Mouse (Mus musculus) midbrain, embryonic 10.5 days (tissue): ENCODE measurements at regions not wholly inside any gene's neighbourhood (a gene's known extent, or its start where the extent isn't known, plus 50 kb on each side); places are given as distances from the start of the nearest gene placed in this dataset.

ENCODE experiments used
- DNase-seq: peaks from one replicate; pipeline ENCODE4 v3.0.0-alpha.2; 2017; ENCODE audit warnings: low spot score
- H3K27ac ChIP-seq: fragments of 300-500 bp; sonication (generic); replicated peaks from 2 replicates; pipeline ENCODE4 v1.5.1; 2016; ENCODE audit warnings: mild to moderate bottlenecking
- H3K27me3 ChIP-seq: fragments of 300-500 bp; sonication (generic); 2 replicates; pipeline ENCODE4 v1.6.1; 2016; ENCODE audit warnings: low read depth, mild to moderate bottlenecking; ENCODE audit not compliant: poor library complexity, severe bottlenecking
- H3K36me3 ChIP-seq: fragments of 300-500 bp; sonication (generic); 2 replicates; pipeline ENCODE4 v1.6.1; 2016; ENCODE audit warnings: mild to moderate bottlenecking, moderate library complexity
- H3K4me1 ChIP-seq: fragments of 300-500 bp; sonication (generic); 2 replicates; pipeline ENCODE4 v1.6.1; 2016
- H3K4me3 ChIP-seq: fragments of 300-500 bp; sonication (generic); 2 replicates; pipeline ENCODE4 v1.5.1; 2016; ENCODE audit warnings: mild to moderate bottlenecking, moderate library complexity
- H3K9me3 ChIP-seq: fragments of 300-500 bp; sonication (generic); replicated peaks from 2 replicates; pipeline ENCODE4 v1.6.1; 2016; ENCODE audit warnings: mild to moderate bottlenecking
- WGBS: fragments of 180-500 bp; shearing (Covaris S2); methylation state at CpG from one replicate; pipeline ENCODE4 v1.1.7; 2016; 5-methylcytosine and 5-hydroxymethylcytosine counted together

DNA sequence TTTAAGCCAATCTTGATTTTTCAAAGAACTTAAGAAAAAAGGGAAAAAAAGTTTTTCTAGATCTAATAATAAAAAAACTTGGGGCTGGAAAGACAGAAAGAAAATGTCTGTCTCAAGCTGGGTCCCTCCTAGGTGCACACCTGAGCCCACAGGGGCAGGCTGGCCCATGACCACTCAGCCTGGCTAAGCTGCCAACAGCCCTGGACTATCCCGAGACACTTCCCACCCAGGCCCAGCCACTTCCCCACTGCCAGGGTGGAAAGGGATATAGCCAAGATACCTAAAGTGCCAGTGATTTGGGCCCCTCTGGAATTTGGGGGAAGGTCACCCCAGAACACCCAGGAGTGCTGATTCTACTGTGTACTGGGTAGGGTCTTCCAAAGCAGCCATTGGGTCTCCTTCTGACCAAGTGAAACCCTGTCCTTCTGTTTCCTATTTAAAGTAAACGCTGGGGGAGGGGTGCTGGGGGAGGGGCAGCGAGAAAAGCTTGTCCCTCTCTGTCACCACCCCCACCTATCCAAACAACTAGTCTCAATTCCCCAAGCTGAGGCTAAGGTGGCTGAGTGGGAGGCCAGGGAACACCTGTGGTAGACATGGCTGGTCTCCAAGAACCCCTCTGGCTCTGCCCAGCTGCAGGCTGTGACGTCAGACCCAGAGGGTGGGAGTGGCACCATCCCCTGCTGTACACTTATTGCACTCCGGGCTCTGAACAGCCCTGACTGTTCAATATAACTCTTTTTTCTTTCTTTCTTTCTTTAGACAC lies 62.6 kb downstream of the Mcfd2 start:
- no peaks in the 10 kb centered on the region for H3K27me3 ChIP-seq
- no peaks in the 10 kb centered on the region for H3K36me3 ChIP-seq
- H3K9me3 ChIP-seq, result no peaks in the 10 kb centered on the region
- DNase-seq, result no peak
- H3K27ac ChIP-seq, result peak overlapping the region; percentile 17; the same call in 1 of the 2 replicates
- peaks cover 34% of the 10 kb centered on the region for H3K4me1 ChIP-seq
- 51% methylated on average over 5 of the region's 5 CpGs for WGBS
- H3K4me3 ChIP-seq, result no peak overlapping the region

DNA sequence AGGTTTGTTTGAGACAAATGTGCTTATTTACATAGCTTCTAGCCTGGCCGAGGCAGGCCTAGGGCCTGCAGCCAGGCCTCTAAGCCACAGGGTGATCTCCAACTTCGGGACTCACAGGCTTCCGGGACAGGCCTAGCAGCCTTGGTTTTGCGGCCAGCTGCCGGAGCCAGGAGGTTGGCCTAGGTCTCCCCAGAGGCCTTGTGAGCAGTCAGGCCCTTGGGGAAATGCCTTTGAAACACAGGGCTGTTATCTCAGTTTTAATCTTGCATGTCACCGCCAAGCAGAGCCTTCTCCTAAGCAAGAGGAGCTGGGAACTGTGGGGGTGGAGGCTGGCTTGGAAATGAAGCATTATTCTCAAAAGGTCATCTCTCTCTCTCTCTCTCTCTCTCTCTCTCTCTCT lies 63.2 kb downstream of the Mcfd2 start:
- Histone ChIP-seq H3K36me3 (no peaks in the 10 kb centered on the region), H3K4me1 (peaks cover 34% of the 10 kb centered on the region), H3K9me3 (no peaks in the 10 kb centered on the region), H3K27ac (peak overlapping the region; percentile 47; the same call in 1 of the 2 replicates), H3K4me3 (no peak overlapping the region), H3K27me3 (no peaks in the 10 kb centered on the region)
- 45% methylated on average over 6 of the region's 6 CpGs for WGBS
- DNase-seq, result peak; percentile 18

DNA sequence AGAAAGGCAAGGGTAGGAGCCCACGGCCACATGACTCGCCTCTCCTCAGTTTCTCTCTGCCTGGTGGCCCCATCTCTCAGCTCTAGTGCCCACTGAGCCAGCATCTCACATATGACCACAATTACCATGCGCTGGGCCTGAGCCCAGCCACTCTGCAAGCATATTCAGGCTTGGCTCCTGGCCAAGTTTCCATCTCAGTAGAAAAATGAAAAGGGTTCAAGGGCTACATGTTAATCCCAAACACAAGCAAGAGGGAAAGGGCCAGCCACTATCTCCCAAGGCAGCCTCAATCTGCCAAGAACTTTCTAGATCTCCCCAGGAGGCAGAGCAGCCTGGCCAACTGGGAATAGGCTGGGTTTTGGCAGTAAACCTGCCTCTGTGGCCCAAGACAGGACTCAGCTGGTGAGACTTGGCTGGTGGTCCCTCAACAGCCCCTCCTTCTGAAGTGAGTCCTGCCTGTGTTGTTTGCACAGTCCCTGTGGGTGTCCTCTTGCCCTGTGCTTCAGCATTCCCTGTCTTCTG lies 65.0 kb downstream of the Mcfd2 start:
- H3K4me3 ChIP-seq, result no peak overlapping the region
- H3K27me3 ChIP-seq, result no peaks in the 10 kb centered on the region
- 93% methylated on average over 3 of the region's 3 CpGs for WGBS
- no peak for DNase-seq
- H3K36me3 ChIP-seq, result no peaks in the 10 kb centered on the region
- H3K9me3 ChIP-seq, result no peaks in the 10 kb centered on the region
- H3K27ac ChIP-seq, result peak overlapping the region; percentile 52; the same call in 1 of the 2 replicates
- peaks cover 27% of the 10 kb centered on the region for H3K4me1 ChIP-seq

DNA sequence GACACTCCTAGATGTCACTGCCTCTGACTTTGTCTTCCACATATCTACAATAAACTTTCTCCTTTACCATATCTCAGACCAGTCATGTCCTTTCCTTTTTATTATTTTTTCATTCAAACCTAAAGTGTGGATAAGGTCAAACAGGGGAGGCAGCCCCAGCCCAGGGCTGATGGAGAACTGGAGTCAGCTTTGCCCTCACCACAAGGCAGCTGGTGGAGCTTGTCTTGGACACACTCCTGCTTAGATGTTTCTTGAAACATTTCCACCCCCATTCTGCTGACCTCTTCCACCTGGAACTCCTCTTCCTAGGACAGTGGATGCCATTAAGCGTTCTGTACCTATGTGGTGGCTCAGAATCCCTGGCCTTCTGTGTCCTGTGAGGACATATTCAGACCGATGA lies 65.6 kb downstream of the Mcfd2 start:
- Histone ChIP-seq H3K36me3 (no peaks in the 10 kb centered on the region), H3K4me3 (no peak overlapping the region), H3K9me3 (no peaks in the 10 kb centered on the region), H3K27ac (no peak overlapping the region), H3K27me3 (no peaks in the 10 kb centered on the region), H3K4me1 (peaks cover 27% of the 10 kb centered on the region)
- WGBS, result 92% methylated on average over 2 of the region's 2 CpGs
- no peak for DNase-seq

DNA sequence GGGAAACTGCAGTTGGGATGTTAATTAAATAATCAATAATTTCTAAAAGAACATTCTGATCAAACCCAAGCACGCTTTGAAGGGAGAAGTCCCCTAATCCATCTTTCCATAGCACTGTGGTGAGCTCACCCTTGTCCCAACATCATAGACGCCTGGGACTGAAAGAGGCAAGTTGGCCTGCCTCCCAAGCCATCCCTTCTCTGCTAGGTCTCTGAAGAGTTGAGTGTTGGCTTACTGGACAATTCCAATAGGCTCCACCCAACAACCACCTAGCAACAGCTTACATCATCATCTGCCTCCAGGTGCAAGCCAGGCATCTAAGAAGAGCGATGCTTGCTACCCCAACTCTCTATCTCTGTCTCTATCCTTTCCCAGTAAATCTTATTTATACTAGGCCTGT lies 66.6 kb downstream of the Mcfd2 start:
- 82% methylated on average over 3 of the region's 3 CpGs for WGBS
- Histone ChIP-seq H3K36me3 (no peaks in the 10 kb centered on the region), H3K27ac (no peak overlapping the region), H3K4me3 (no peak overlapping the region), H3K27me3 (no peaks in the 10 kb centered on the region), H3K9me3 (no peaks in the 10 kb centered on the region), H3K4me1 (peaks cover 27% of the 10 kb centered on the region)
- no peak for DNase-seq

DNA sequence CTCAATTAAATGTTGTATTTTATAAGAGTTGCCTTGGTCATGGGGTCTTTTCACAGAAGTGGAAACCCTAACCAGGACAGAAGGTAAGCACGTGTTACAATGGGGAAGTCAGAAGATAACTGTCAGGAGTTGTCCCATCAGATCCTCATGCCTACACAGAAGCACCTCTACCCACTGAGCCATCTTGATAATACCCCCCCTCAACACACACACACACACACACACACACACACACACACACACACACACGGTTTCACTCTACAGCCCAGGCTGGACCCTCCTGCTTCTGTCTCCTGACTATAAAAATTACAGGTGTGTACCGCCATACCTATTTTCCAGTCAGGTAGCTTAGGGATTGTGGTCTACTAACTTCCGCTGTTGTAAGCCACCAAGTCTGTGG lies 68.3 kb downstream of the Mcfd2 start:
- DNase-seq, result no peak
- no peaks in the 10 kb centered on the region for H3K9me3 ChIP-seq
- WGBS, result 93% methylated on average over 4 of the region's 4 CpGs
- no peaks in the 10 kb centered on the region for H3K27me3 ChIP-seq
- H3K36me3 ChIP-seq, result no peaks in the 10 kb centered on the region
- H3K27ac ChIP-seq, result no peak overlapping the region
- H3K4me1 ChIP-seq, result peaks cover 20% of the 10 kb centered on the region
- no peak overlapping the region for H3K4me3 ChIP-seq

DNA sequence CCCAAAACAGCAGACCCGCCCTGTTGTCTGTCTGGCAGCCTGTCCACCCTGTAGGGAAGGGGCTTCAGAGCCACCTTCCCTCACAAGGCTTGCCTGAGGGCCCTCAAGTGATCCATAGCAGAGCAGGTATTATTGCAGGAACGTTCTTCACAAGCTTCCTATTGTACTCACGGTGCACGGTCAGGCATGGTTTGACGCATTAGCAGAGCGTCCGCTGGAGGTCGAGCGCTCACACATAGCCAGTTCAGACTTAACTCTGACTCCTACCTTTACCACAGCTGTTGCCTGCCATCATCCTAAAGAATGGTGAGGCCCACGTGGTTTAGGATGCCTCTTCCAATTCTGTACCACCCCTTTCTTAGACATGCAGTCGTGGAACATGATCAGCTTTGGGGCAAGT lies 71.1 kb downstream of the Mcfd2 start:
- WGBS, result 74% methylated on average over 11 of the region's 11 CpGs
- no peak overlapping the region for H3K27ac ChIP-seq
- no peaks in the 10 kb centered on the region for H3K36me3 ChIP-seq
- H3K4me3 ChIP-seq, result no peak overlapping the region
- H3K9me3 ChIP-seq, result no peaks in the 10 kb centered on the region
- peaks cover 7% of the 10 kb centered on the region for H3K4me1 ChIP-seq
- H3K27me3 ChIP-seq, result no peaks in the 10 kb centered on the region
- no peak for DNase-seq

DNA sequence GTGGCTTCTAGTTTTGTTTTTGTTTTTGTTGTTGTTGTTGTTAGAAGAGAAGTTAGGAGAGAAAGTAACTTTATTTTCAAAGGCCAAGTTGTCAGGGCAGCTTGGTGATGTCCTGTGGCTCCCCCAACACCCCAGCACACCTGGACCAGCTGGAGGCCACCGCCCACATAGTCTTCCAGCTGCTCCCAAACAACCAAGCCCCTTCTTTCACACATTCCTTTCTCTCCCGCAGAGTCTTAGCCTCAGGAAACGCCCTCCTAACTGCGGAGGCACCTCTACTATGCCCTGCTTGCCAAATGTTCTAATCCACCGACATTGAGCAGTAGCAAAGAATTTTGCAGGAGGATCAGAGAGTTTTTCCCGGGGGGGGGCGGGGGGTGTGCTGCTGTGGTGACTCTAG lies 72.3 kb downstream of the Mcfd2 start:
- no peaks in the 10 kb centered on the region for H3K27me3 ChIP-seq
- H3K27ac ChIP-seq, result 0 out of 2 replicates have a peak overlapping the region, but pooled peaks have one; percentile 18
- H3K36me3 ChIP-seq, result no peaks in the 10 kb centered on the region
- 8% methylated on average over 7 of the region's 7 CpGs for WGBS
- DNase-seq, result no peak
- no peak overlapping the region for H3K4me3 ChIP-seq
- H3K9me3 ChIP-seq, result no peaks in the 10 kb centered on the region
- H3K4me1 ChIP-seq, result peaks cover 7% of the 10 kb centered on the region

DNA sequence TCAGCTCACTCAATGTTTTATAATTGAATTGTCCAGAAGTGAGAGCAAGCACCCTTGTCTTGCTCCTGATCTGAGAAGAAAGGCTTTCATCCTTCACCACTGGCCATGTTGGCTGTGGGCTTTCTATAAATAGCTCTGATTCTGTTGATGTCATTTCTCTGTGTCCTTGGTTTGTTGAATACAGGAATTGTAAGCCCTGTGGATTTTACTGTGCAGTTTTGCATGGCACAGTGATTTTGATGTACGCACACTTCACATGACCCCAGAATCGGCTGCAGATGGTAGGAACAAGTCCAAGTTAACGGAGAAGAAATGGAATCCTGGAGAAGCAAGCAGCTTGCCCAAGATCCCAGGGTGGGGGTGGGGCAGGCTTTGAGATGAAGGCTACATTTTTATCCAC lies 76.1 kb downstream of the Mcfd2 start:
- no peak for DNase-seq
- H3K27me3 ChIP-seq, result peaks cover 13% of the 10 kb centered on the region; the same call in 1 of the 2 replicates
- 94% methylated on average over 3 of the region's 3 CpGs for WGBS
- H3K4me1 ChIP-seq, result peaks cover 29% of the 10 kb centered on the region
- H3K9me3 ChIP-seq, result no peaks in the 10 kb centered on the region
- no peak overlapping the region for H3K27ac ChIP-seq
- H3K4me3 ChIP-seq, result no peak overlapping the region
- no peaks in the 10 kb centered on the region for H3K36me3 ChIP-seq
